Mouse (Mus musculus): ENCODE data around the gene Mecom.

GRCm38 (mm10) chr3:30477008-30477407 is 70.8 kb downstream of the Mecom start:
- no peak for TF ChIP-seq CTCF (IDR thresholded peaks at IDR 0.05; ENCODE audit: borderline replicate concordance, extremely low read depth, insufficient read depth, insufficient read length)
- no peak for TF ChIP-seq POLR2A (IDR thresholded peaks at IDR 0.05; ENCODE audit: borderline replicate concordance, extremely low read depth, insufficient read depth, insufficient read length, poor library complexity, severe bottlenecking)

Measured in brain, embryonic 14.5 days (tissue).